Mouse (Mus musculus) CD4-positive, CD25-positive, alpha-beta regulatory T cell, adult 4 months (primary cell): ENCODE data around the gene Vmn1r178. TPM values are rescaled to one million over a fixed set of nuclear protein-coding genes. Genes with fewer than 3 reads are reported as not detected.
"Not testable (repeated sequence)": the region's sequence is repeated elsewhere in the genome, so short reads cannot be mapped to it uniquely, and the experiment has no call there.

Source experiments
- ATAC-seq: one replicate; pipeline ENCODE4 v1.8.0; 2017
- polyA plus RNA-seq, 2 experiments: library from polyadenylated mRNA; unstranded; fragments of 100-300 nt; shearing (Covaris generic); gene quantifications; one replicate each; pipeline ENCODE4 v1.2.1; 2017

Vmn1r178 gene
- polyA plus RNA-seq: not detected

DNA sequence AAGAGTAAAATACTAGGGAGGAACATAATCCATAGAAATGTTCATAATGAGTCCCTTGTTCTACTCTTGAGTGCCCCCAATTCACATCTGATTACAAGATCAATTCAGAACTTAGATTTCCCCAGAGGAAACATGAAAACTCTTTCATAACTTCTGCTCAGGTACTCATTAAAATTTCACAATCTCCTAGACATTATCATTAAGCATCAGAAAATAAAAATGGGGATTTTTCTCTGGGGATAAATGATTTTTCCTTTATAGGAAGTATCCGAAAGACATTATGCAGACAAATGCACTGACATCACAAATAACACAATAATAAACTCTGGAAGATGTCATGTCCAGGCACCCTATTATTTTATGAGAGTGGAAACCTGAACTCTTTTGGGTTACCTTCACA, at the start of gene Vmn1r178:
Gene Vmn1r178, plus strand, starts transcription at position 301 of the 400 bp plus-strand sequence.
- no peak for ATAC-seq

DNA sequence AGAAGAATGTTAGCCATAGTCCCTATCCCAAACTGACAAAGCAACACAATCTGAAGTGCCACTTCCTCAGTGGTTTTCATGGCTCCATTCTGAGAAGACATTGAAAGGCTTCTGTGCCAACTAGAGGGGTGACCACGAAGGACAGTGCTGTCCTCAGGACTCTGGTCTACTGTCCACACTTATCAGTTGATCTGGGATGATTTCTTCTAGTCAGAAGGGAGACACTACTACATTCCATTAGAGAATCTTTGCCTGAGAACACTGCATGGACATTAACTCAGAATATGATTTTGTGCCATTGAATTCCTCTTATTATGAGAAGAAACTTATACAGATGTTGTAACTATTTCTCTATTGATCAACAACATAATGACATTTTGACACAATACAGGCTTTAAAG, 25.5 kb upstream of the Vmn1r178 start, which contains the start of gene Vmn1r177:
Gene Vmn1r177, minus strand, starts transcription at position 101 of the 400 bp plus-strand sequence.
- ATAC-seq: not testable (repeated sequence)

DNA sequence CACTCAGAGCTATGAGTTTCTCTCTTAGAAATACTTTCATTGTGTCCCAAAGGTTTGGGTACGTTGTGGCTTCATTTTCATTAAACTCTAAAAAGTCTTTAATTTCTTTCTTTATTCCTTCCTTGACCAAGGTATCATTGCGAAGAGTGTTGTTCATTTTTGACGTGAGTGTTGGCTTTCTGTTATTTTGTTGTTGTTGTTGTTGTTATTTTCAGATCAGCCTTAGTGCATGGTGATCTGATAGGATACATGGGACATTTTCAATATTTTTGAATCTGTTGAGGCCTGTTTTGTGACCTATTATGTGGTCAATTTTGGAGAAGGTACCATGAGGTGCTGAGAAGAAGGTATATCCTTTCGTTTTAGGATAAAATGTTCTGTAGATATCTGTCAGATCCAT, 14.9 kb upstream of the Vmn1r178 start:
- ATAC-seq: not testable (repeated sequence)

- ATAC-seq: no peak
Measured at GRCm38 (mm10) chr7:23926678-23927077, 34.9 kb downstream of the Vmn1r178 start, which contains the start of gene Vmn1r179. Gene Vmn1r179 (plus strand): TSS chr7:23926978.

Other genes starting within 250 kb of the Vmn1r178 start
- gene Vmn1r172, start 233.7 kb upstream of the Vmn1r178 start, polyA plus RNA-seq: not detected
- under 1 TPM in 1 of 2 experiments, not detected in 1; 0.08 TPM for gene Vmn1r173, start 191.3 kb upstream of the Vmn1r178 start, polyA plus RNA-seq
- not detected for gene Vmn1r174, start 139.7 kb upstream of the Vmn1r178 start, polyA plus RNA-seq
- not detected for gene Vmn1r175, start 81.4 kb upstream of the Vmn1r178 start, polyA plus RNA-seq
- not detected for gene Vmn1r176, start 54.6 kb upstream of the Vmn1r178 start, polyA plus RNA-seq
- not detected for gene Vmn1r177, start 25.6 kb upstream of the Vmn1r178 start, polyA plus RNA-seq
- under 1 TPM in 1 of 2 experiments, not detected in 1; 0.12 TPM for gene Vmn1r179, start 35.0 kb downstream of the Vmn1r178 start, polyA plus RNA-seq
- gene Vmn1r180, start 58.6 kb downstream of the Vmn1r178 start, polyA plus RNA-seq: not detected
- not detected for gene Vmn1r181, start 82.6 kb downstream of the Vmn1r178 start, polyA plus RNA-seq
- not detected for gene V1rd19, start 109.7 kb downstream of the Vmn1r178 start, polyA plus RNA-seq
- gene Vmn1r183, start 161.2 kb downstream of the Vmn1r178 start, polyA plus RNA-seq: under 1 TPM in 1 of 2 experiments, not detected in 1; 0.05 TPM
- gene Zfp180, start 189.9 kb downstream of the Vmn1r178 start, polyA plus RNA-seq: 10 to 100 TPM; 21.5 to 23.8 TPM
- 1 to 10 TPM; 1.3 to 2.4 TPM for gene Zfp112, start 220.3 kb downstream of the Vmn1r178 start, polyA plus RNA-seq
- gene Zfp235, start 242.2 kb downstream of the Vmn1r178 start, polyA plus RNA-seq: 10 to 100 TPM; 13.8 to 21.0 TPM